Mouse (Mus musculus): ENCODE results near the gene Ap2b1. TPM values are rescaled to one million over a fixed set of nuclear protein-coding genes. Genes with fewer than 3 reads are reported as not detected.

Ap2b1 gene
- 10 to 100 TPM; 34.1 to 50.6 TPM for polyA plus RNA-seq (2017; shearing (Covaris generic))

DNA sequence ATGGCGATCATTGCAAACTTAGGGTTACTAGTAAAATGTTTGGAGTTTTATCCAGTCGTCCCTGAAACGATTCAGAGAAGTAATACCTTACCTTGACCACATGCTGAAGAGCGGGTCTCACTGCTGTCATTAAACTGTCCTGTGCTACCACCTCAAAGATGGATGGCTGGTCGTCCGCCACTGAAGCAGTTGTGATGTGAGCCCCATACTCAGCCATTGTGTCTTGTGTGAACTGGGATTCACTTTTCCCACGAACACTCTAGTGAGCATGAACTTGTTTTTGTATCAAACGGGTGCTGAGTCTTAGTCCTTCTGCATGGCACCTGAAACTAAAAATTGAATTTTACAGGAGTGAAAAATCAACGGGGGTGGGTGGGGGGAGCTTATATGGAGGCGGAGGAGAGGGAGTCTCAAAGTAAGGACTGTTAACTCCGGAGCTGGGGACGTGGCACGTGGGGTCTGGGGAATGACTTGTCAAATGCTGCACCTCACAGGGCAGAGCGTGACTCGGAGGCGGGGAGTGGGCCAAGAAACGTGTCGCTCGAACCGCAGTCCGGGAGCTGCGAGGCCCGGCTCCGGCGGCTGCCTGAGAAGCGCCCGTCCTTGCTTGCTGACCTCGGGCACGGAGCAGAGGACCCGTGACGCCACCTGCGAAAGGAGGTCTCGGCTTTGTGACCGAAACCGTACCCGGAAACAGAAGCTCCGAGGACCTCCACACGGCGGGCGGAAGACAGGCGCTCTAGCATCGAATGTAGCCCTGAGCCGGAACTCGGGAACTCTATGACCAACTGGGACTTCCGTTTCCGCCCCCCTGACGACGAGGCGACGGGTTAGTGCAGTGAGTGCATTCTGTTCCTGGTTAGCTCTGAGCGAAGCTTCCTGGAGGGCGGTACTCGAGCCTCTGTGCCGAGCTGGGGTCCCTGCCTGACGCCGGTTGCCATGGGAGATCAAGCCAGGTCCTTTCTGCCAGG lies at the start of gene Ap2b1:
Gene Ap2b1, plus strand, starts transcription at position 800 of the 971 bp plus-strand sequence.

DNA sequence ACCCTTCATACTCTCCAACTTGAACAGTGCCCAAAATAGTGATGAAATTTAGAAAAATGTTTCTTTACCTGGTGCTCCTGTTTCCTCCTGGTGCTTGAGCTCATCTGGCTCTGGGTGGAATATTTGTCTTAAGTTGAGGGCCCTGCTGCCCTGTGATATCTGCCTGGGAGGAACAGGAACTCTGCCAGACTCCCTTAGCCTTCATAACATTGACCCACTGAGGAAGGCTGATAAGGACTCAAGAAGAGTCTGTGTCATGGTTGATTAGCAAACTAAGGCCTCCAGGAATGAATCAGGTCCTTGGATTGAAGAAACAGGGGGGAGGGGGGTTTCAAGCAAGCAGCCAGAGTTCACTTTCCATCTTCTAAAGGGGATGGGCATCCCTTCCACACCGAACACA lies 12.3 kb upstream of the Ap2b1 start, which contains the start of gene Slfn14:
Gene Slfn14, minus strand, starts transcription at position 161 of the 400 bp plus-strand sequence.

DNA sequence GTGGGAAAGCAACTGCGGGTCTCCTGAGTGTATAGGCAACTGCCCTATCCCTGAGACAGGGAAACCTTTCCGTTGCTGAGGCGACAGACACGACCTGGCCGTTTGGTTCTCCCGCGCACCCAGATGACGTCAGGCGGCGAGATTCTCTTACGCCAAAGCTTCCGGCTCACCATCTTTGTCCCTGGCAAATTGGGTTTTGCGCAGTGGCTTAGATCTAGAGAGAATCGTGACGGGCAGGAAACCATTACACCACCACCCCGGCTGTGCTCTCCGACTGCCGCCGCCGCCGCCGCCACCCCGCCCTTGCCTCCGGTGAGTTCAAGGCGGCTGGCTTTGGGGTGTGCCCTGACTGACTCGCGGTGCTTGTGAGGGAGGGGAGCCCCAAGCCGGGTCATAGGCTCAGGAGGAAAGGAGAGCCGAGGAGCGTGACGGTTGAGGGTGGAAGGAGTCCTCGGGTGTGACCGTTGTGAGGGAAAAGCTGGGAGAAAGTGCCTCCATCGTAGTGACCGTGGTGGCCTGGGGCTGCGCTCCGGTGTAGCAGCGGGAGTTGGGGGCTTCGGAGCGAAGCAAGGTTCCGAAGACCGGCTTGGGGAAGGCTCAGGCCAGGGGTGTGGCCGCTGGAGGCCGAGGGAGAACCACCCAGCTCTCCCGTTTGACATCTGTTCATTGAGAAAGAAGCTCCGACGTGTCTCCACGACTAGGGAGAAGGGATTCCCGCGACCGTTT lies 3.9 kb downstream of the Ap2b1 start, which contains the start of gene Pex12:
Gene Pex12, minus strand, starts transcription at position 61 of the 726 bp plus-strand sequence.

DNA sequence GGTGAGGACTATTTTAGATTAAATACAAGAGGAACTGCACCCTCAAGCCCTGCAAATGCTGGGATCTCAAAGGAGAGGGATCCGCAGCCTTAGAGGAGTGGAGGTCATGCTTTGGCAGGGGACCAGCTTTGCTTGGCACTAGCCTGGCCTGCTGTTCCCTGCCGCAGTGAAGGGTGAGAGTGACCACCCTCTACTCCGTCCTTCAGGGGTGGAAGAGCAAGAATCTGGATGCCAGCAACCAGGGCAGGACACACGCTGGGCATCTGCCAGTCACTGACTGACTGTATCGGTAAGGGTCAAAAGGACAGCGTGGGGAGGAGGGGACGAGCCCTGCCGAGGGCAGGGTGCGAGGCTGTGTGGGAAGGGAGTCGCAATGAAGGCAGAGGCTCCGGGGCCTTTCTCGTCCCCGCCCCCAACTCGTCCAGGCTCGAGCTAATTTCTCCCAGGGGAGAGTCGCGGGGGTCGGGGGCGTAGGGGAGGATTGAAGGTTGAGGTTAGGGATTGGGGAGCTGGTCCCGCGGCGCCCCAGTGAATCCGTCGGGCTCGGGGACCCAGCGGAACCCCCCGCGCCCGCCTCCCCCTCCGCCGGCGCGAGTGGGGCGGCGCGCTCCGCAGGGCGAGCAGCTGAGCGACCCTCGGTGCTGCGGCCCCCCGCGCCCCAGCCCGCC lies 110.4 kb downstream of the Ap2b1 start, which contains the start of gene Rasl10b:
Gene Rasl10b, plus strand, starts transcription at position 51 of the 668 bp plus-strand sequence.

DNA sequence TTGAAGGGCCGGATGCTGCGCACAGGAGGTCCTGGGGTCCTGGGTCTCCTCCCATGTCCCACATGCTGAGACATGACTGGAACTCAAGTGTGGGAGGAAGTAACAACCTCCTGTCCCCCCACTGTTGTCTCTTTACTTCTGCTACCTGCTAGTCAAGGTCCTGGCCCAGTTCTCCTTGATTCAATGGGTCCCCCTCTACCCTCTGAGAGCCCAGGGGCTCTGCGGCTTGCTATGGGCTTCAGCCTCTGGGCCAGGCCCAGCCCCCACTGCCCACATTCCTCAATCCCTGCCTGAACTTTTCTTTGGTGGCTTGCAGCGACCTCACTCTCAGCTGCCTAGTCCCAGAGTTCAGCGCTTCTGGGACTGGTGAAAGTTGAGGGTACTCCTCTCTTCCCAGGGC lies 130.5 kb downstream of the Ap2b1 start, which contains the start of gene Gas2l2:
Gene Gas2l2, minus strand, starts transcription at position 101 of the 400 bp plus-strand sequence.

DNA sequence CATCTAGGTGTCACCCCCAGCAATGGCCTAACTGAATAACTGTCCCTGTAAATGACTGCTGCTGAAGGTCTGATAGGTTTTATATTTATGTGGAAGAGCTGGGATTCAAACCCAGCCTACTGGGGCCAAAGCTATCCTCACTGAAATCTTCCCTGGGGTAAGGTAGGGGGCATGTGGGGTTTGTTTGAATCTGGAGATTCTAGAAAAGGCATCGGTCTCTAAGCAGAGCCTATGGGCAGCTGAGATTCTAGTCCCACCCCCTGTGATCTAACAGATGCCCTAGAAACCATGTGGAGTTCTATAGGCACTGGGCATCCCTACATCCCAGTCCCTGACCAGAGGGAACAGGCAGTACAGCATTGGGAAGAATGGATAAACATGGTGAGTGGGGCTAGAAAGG lies 138.6 kb downstream of the Ap2b1 start, which contains the start of gene 1700020L24Rik:
Gene 1700020L24Rik, plus strand, starts transcription at position 301 of the 400 bp plus-strand sequence.

Other genes starting within 250 kb of the Ap2b1 start
- 1,000 to 10,000 TPM in 1 of 2 experiments, 100 to 1,000 TPM in 1; 613 to 1,021 TPM for gene Slfn2, start 233.9 kb upstream of the Ap2b1 start, polyA plus RNA-seq (2017; shearing (Covaris generic))
- gene Slfn1, start 182.2 kb upstream of the Ap2b1 start, polyA plus RNA-seq (2017; shearing (Covaris generic)) = 100 to 1,000 TPM; 249 to 553 TPM
- gene Slfn4, start 123.8 kb upstream of the Ap2b1 start, polyA plus RNA-seq (2017; shearing (Covaris generic)) = under 1 TPM; 0.29 to 0.31 TPM
- gene Slfn3, start 107.7 kb upstream of the Ap2b1 start, polyA plus RNA-seq (2017; shearing (Covaris generic)) = 1 to 10 TPM; 4.7 to 6.5 TPM
- gene Slfn14, start 12.3 kb upstream of the Ap2b1 start, polyA plus RNA-seq (2017; shearing (Covaris generic)) = under 1 TPM in 1 of 2 experiments, not detected in 1; 0.11 TPM
- 10 to 100 TPM in 1 of 2 experiments, 1 to 10 TPM in 1; 7.2 to 19.4 TPM for gene Pex12, start 3.6 kb downstream of the Ap2b1 start, polyA plus RNA-seq (2017; shearing (Covaris generic))
- under 1 TPM in 1 of 2 experiments, not detected in 1; 0.05 TPM for gene Rasl10b, start 110.1 kb downstream of the Ap2b1 start, polyA plus RNA-seq (2017; shearing (Covaris generic))
- gene Gas2l2, start 130.4 kb downstream of the Ap2b1 start, polyA plus RNA-seq (2017; shearing (Covaris generic)) = not detected
- gene 1700020L24Rik, start 138.7 kb downstream of the Ap2b1 start, polyA plus RNA-seq (2017; shearing (Covaris generic)) = 1 to 10 TPM in 1 of 2 experiments, under 1 TPM in 1; 0.32 to 2.9 TPM
- under 1 TPM in 1 of 2 experiments, not detected in 1; 0.25 TPM for gene Mmp28, start 164.0 kb downstream of the Ap2b1 start, polyA plus RNA-seq (2017; shearing (Covaris generic))
- gene Taf15, start 174.1 kb downstream of the Ap2b1 start, polyA plus RNA-seq (2017; shearing (Covaris generic)) = 10 to 100 TPM; 13.2 to 14.7 TPM
- under 1 TPM in 1 of 2 experiments, not detected in 1; 0.19 TPM for gene Heatr9, start 223.2 kb downstream of the Ap2b1 start, polyA plus RNA-seq (2017; shearing (Covaris generic))
- gene Ccl5, start 231.5 kb downstream of the Ap2b1 start, polyA plus RNA-seq (2017; shearing (Covaris generic)) = 100 to 1,000 TPM; 223 to 434 TPM

Data from activated CD4-positive, CD25-positive, alpha-beta regulatory T cell (primary cell).